Mouse (Mus musculus) gastrocnemius, postnatal 4 days (tissue): ENCODE data around the gene Dppa1. TPM values are rescaled to one million over a fixed set of nuclear protein-coding genes. Genes with fewer than 3 reads are reported as not detected.
A peak's percentile ranks its signal among the peaks of the same experiment; 100 is the strongest.
"Not testable (repeated sequence)": the region's sequence is repeated elsewhere in the genome, so short reads cannot be mapped to it uniquely, and the experiment has no call there.

ENCODE experiments used
- DNase-seq, 2 experiments: peaks; one replicate each; pipeline ENCODE4 v3.0.0; 2021 to 2022; ENCODE audit warnings: low spot score in 2 of 2, mixed read lengths in 2 of 2
- long read RNA-seq, 2 experiments: library from polyadenylated mRNA; stranded (forward); transcript quantifications; one replicate each; pipeline ENCODE4 v2.0.0; 2021
- total RNA-seq, 2 experiments: library from RNA; stranded (reverse); gene quantifications; 2 replicates each; pipeline ENCODE4 v1.2.3; 2021

Dppa1 gene
- not detected for total RNA-seq
- long read RNA-seq, experiment 1: 0 reads
- long read RNA-seq, experiment 2: 0 reads

DNA sequence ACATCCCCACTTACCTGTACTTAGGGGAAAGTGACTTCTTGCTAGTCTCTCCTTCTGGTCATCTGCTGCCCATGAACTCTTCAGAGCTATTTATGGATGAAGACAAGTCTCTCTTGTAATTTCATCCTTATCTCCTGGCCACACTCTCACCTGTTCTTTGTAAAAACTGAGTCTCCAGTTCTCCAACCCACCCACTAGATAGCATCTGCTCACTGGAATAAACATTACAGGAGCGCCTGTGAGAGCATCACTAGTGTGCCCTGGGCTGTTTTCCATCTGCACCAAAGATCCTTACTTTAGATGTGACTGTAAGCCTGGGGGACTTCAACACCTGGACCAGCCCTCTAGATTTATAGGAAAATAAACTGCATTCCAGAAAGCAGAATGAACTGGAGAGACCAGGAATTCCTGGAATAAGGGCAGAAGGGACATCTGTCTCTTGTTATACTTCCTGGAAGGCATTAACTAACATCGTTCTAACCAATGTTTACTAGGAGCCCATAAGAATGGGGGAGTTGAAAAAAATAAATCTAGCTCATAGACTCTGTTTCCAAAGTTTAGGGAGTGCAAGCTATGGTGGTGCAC, at the start of gene Dppa1:
Gene Dppa1 (minus strand): TSS at position 51 of the 585 bp plus-strand sequence.
- DNase-seq: no peak

GRCm38 (mm10) chr11:46667938-46668337, 38.9 kb upstream of the Dppa1 start:
- DNase-seq: no peak

GRCm38 (mm10) chr11:46667105-46667504, 38.0 kb upstream of the Dppa1 start:
- DNase-seq: no peak

GRCm38 (mm10) chr11:46665599-46666522, 36.8 kb upstream of the Dppa1 start:
- no peak for DNase-seq

GRCm38 (mm10) chr11:46663215-46663614, 34.2 kb upstream of the Dppa1 start:
- no peak for DNase-seq

GRCm38 (mm10) chr11:46652476-46652875, 23.4 kb upstream of the Dppa1 start:
- DNase-seq: no peak

DNA sequence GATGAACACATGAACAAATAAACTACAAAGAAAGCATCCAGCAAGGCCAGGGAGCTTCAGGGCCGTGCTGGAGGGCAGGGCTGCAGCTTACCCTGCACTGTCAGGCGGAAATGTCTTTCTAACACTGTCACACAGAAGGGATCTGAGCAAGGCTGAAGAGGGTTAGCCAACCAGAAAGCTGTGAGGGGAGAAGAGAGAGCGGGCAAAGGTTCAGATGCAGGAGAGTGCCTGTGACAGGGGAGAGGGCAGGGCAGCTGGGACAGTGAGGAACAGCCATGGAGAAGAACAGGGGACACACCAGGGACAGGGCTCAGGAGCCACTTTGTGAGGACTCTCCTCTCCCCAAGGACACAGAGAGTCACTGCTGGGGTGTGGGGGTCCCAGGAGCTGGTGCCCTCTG, 20.6 kb upstream of the Dppa1 start:
- not testable (repeated sequence) for DNase-seq

- DNase-seq: no peak
These were observed 15.8 kb upstream of the Dppa1 start for GRCm38 (mm10) chr11:46644824-46645223.

- DNase-seq: no peak
These were observed 7.5 kb upstream of the Dppa1 start for GRCm38 (mm10) chr11:46636568-46636967.

DNA sequence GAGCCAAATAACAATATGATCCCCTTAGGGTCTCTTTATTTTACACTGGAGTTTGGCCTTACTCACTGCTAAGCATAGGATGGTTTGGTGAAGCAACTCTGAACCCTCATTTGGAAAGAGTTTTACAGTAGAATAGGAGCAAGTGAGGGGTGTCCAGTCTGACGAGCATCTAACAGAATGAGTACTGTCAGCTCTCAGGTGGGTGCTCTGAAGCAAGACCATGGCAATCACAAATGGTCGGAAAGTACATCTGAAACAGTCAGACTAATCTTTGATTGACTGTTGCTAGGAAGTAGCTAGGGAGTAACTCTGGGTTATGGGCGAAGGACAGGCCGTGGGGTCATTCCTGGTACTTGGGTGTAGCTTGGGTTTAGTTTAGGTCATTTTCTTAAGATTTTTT, 6.5 kb upstream of the Dppa1 start:
- DNase-seq: not testable (repeated sequence)

- peak in 1 of 2 experiments; percentile 14 for DNase-seq
These were observed 2.6 kb upstream of the Dppa1 start for GRCm38 (mm10) chr11:46631635-46632034.

- no peak for DNase-seq
These were observed 8.5 kb downstream of the Dppa1 start for GRCm38 (mm10) chr11:46620414-46621168.

GRCm38 (mm10) chr11:46619929-46620328, 9.1 kb downstream of the Dppa1 start:
- DNase-seq: no peak

DNA sequence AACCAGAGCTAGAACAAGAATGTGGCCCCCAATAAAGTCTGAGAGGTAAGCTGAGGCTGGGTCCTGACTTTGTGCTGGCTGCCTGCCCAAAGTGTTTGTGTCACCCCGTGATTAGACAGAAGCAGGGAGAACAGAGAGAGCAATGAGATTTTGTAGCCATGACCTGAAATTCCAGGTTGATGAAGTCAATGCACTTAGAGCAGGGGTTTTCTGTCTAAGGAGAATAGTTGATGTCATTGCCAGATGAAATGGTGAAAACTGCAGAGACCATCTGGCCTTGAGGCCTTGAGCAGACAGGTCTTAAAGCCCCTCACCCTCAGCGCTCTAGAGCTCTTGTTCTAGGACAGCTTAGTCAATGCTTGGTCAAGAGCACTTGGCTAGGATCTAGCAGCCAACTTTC, 36.6 kb downstream of the Dppa1 start:
- no peak for DNase-seq

DNA sequence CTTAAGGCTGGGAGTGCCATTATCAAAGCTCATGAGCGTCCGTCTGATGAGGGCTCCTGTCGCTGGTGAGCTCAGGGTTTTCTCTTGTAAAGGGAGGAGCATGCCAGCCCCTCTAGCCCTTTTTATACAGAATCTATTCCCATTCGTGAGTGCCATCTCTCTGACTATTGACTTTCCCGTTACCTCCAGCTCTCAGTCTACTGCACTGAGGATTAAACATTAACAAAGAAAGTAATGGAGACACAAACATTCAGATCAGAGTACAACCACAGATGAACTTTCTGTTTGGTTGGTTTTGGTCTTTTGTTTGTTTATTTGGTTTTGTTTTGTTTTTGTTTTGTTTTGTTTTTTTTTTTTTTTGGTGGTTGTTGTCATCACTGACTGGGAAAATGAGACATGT, 46.3 kb downstream of the Dppa1 start:
- DNase-seq: no peak

- DNase-seq: no peak
These were observed 48.6 kb downstream of the Dppa1 start for GRCm38 (mm10) chr11:46580428-46580827.

DNA sequence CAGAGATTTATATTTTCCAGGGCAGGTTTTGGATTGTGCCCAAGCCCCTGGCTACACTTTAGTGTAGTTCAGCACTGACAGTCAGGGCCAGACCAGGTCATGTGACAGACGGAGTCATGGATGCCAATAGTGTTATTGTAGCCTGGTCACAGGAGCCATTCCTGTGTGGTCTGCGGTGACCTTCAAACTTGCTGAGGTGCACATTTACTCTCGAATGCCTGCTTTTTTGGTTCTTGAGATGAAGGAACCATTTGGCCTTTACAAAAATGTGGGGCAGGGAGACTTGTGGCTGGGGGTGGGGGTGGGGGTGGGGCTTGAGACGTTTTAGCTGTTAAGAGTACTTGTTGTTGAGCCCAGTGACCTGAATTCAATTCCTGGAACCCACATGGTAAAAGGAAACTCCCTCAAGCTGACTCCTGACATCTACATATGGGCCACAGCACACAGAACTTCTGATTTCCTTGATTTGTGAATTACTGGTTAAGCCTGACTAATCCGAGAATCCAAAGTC, 50.2 kb downstream of the Dppa1 start:
- peak in 1 of 2 experiments; percentile 9 for DNase-seq

GRCm38 (mm10) chr11:46571327-46571726, 57.7 kb downstream of the Dppa1 start, which contains the start of gene BC053393:
Gene BC053393, plus strand, starts transcription at chr11:46571536.
- no peak for DNase-seq

GRCm38 (mm10) chr11:46569107-46569506, 60.0 kb downstream of the Dppa1 start:
- no peak for DNase-seq

DNA sequence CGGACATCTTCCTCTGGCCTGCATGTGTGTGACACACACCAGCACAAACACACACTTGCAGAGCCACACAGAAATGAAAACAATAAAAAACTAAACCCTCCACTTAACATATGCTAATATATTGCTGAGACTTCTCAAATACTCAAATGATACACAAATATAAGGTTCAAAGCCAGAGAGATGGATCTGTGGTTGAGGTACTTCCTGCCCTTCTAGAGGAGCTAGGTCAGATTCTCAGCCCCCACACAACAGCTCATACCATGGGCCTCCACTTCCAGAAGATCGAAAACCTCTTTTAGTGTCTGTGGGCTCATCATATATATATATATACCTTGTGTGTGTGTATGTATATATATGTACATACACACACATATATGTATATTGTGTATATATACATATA, 63.1 kb downstream of the Dppa1 start:
- DNase-seq: no peak

- DNase-seq: no peak
These were observed 64.4 kb downstream of the Dppa1 start for GRCm38 (mm10) chr11:46564671-46565070.
